ENCODE assay signal across 33 mouse cellular contexts in the genomic region with DNA sequence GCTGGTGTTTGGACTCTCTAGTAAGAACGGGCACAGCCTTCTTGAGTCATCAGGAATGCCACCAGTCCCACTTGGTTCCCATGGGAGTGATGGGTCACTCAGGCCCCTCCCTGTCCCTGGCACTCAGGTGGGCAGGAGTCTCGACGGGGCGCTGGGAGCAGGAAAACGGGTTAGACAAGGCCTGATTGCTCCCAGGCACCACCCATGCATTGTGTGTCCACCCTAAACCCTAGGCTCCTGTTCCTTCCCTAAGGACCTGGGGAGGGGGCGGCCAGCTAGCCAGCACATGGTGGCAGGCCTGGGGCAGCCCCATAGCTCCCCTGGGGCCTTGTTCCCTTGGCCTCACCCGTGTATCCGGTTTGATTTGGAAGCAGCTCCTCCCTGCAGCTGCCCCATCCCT. TPM values are rescaled to one million over a fixed set of nuclear protein-coding genes. Genes with fewer than 3 reads are reported as not detected.
DNase-seq lines count a peak whose midpoint lies in the region; ATAC-seq and TF ChIP-seq lines count a peak whose summit lies in the region.
"Had no signal": no experiment of that assay in that cellular context is flagged by ENCODE, and none has a peak within 500 bp of the region (broad histone marks: within the 10 kb centered on the region; RNA-seq: fewer than 3 reads in every experiment).

No protein-coding gene starts in this region.

- H3K4me2 ChIP-seq in forebrain, embryonic 13.5 days: peak overlapping the region; percentile 91; the same call in 1 of the 2 replicates
- no peak overlapping the region for H3K4me2 ChIP-seq in forebrain, embryonic 11.5 days (ENCODE audit: low read depth, low read length, severe bottlenecking)
- H3K4me2 ChIP-seq in midbrain, embryonic 13.5 days (replicated peaks): no peak overlapping the region; the same call in 1 of the 2 replicates
- no peak overlapping the region for H3K4me2 ChIP-seq in midbrain, embryonic 11.5 days
- peak overlapping the region; percentile 18; the same call in 1 of the 2 replicates for H3K4me2 ChIP-seq in neural tube, embryonic 14.5 days (ENCODE audit: low read depth, low read length)

- no peaks in the 10 kb centered on the region for H3K36me3 ChIP-seq in forebrain, embryonic 13.5 days (ENCODE audit: poor library complexity, severe bottlenecking)
- H3K36me3 ChIP-seq in forebrain, embryonic 11.5 days (ENCODE audit: control insufficient read depth, insufficient read depth, low read length): no peaks in the 10 kb centered on the region
- H3K36me3 ChIP-seq in midbrain, embryonic 13.5 days: peaks cover 11% of the 10 kb centered on the region
- H3K36me3 ChIP-seq in midbrain, embryonic 11.5 days (ENCODE audit: control insufficient read depth, insufficient read depth, low read length): no peaks in the 10 kb centered on the region
- H3K36me3 ChIP-seq in E14TG2a.4 (ENCODE audit: insufficient read depth, low read length): no peaks in the 10 kb centered on the region
- H3K36me3 ChIP-seq in neural tube, embryonic 14.5 days (ENCODE audit: control insufficient read depth, insufficient read depth, low read length): peaks cover 13% of the 10 kb centered on the region
- H3K36me3 ChIP-seq: heart, embryonic 13.5 days; intestine, embryonic 15.5 days; midbrain, embryonic 15.5 days had no signal

- 76% methylated on average over 8 of the region's 8 CpGs for WGBS in forebrain, embryonic 13.5 days
- 71% methylated on average over 8 of the region's 8 CpGs for WGBS in forebrain, embryonic 11.5 days
- 71% methylated on average over 8 of the region's 8 CpGs for WGBS in midbrain, embryonic 13.5 days
- WGBS in midbrain, embryonic 11.5 days: 71% methylated on average over 8 of the region's 8 CpGs
- WGBS in neural tube, embryonic 14.5 days: 63% methylated on average over 8 of the region's 8 CpGs

- H3K4me3 ChIP-seq in forebrain, embryonic 13.5 days: no peak overlapping the region
- H3K4me3 ChIP-seq in forebrain, embryonic 11.5 days (ENCODE audit: low read depth, low read length): no peak overlapping the region
- H3K4me3 ChIP-seq in midbrain, embryonic 13.5 days (replicated peaks): 0 out of 2 replicates have a peak overlapping the region, but pooled peaks have one; percentile 64
- no peak overlapping the region for H3K4me3 ChIP-seq in midbrain, embryonic 11.5 days (ENCODE audit: low read depth, low read length)
- peak overlapping the region; percentile 29; the same call in 1 of the 2 replicates for H3K4me3 ChIP-seq in E14TG2a.4 (replicated peaks; ENCODE audit: low read length)
- H3K4me3 ChIP-seq in neural tube, embryonic 14.5 days (ENCODE audit: low read depth, low read length): no peak overlapping the region
- H3K4me3 ChIP-seq: gastrocnemius, adult 2 months had no signal

- TF ChIP-seq CTCF in E14TG2a.4 (conservative IDR thresholded peaks at IDR 0.05; ENCODE audit: low read length): no peak

- peaks cover 78% of the 10 kb centered on the region for H3K4me1 ChIP-seq in forebrain, embryonic 13.5 days
- H3K4me1 ChIP-seq in forebrain, embryonic 11.5 days (replicated peaks; ENCODE audit: control insufficient read depth, insufficient read depth, low read length): peaks cover 39% of the 10 kb centered on the region
- H3K4me1 ChIP-seq in midbrain, embryonic 13.5 days (replicated peaks): peaks cover 82% of the 10 kb centered on the region
- peaks cover 56% of the 10 kb centered on the region for H3K4me1 ChIP-seq in midbrain, embryonic 11.5 days (ENCODE audit: control insufficient read depth, insufficient read depth, low read length)
- peaks cover 86% of the 10 kb centered on the region for H3K4me1 ChIP-seq in E14TG2a.4 (replicated peaks; ENCODE audit: low read depth, low read length)
- H3K4me1 ChIP-seq in neural tube, embryonic 14.5 days (ENCODE audit: control insufficient read depth, insufficient read depth, low read length): peaks cover 52% of the 10 kb centered on the region

- ATAC-seq in forebrain, embryonic 13.5 days: no peak
- ATAC-seq in forebrain, embryonic 11.5 days (replicated peaks; ENCODE audit: low FRiP score): no peak
- ATAC-seq in midbrain, embryonic 13.5 days: no peak
- no peak for ATAC-seq in midbrain, embryonic 11.5 days (ENCODE audit: low FRiP score)
- no peak for ATAC-seq in neural tube, embryonic 14.5 days (ENCODE audit: low read depth)
- ATAC-seq: forebrain, embryonic 15.5 days; hindbrain, embryonic 16.5 days; intestine, embryonic 15.5 days; midbrain, embryonic 15.5 days; Patski had no signal

- DNase-seq in forebrain, embryonic 11.5 days (ENCODE audit: low spot score): no peak
- DNase-seq in midbrain, embryonic 11.5 days (ENCODE audit: low spot score, missing footprints): no peak
- no peak for DNase-seq in kidney, postnatal 25 days
- DNase-seq: adrenal gland, postnatal 10 days; cerebellum, adult 11 months; cerebellum, adult 9-10 months; gastrocnemius, adult 2 months; gastrocnemius, postnatal 36 days; heart, postnatal 10 days; kidney, adult 8-10 months; kidney, postnatal 10 days; left cerebral cortex, postnatal 4 days; liver; lung, adult 2 months; lung, postnatal 10 days; right cerebral cortex, adult 18-20 months; spleen, adult 18-20 months; thymus, adult 18-20 months; thymus, postnatal 25 days had no signal

- peaks cover 62% of the 10 kb centered on the region for H3K27me3 ChIP-seq in forebrain, embryonic 13.5 days
- peaks cover 61% of the 10 kb centered on the region for H3K27me3 ChIP-seq in forebrain, embryonic 11.5 days (ENCODE audit: control insufficient read depth, insufficient read depth, low read length)
- H3K27me3 ChIP-seq in midbrain, embryonic 13.5 days: peaks cover 58% of the 10 kb centered on the region
- H3K27me3 ChIP-seq in midbrain, embryonic 11.5 days (ENCODE audit: control insufficient read depth, insufficient read depth, low read length): peaks cover 71% of the 10 kb centered on the region
- H3K27me3 ChIP-seq in E14TG2a.4 (ENCODE audit: insufficient read depth, low read length): peaks cover 64% of the 10 kb centered on the region
- peaks cover 3% of the 10 kb centered on the region; the same call in 1 of the 2 replicates for H3K27me3 ChIP-seq in neural tube, embryonic 14.5 days (ENCODE audit: control insufficient read depth, insufficient read depth, low read length)

- H3K27ac ChIP-seq in forebrain, embryonic 13.5 days: no peak overlapping the region
- no peak overlapping the region for H3K27ac ChIP-seq in forebrain, embryonic 11.5 days (ENCODE audit: low read depth, low read length)
- no peak overlapping the region for H3K27ac ChIP-seq in midbrain, embryonic 13.5 days
- no peak overlapping the region for H3K27ac ChIP-seq in midbrain, embryonic 11.5 days (ENCODE audit: low read depth, low read length)
- no peak overlapping the region for H3K27ac ChIP-seq in neural tube, embryonic 14.5 days (ENCODE audit: low read depth, low read length)
- H3K27ac ChIP-seq: gastrocnemius, adult 2 months; heart, embryonic 13.5 days; intestine, embryonic 15.5 days; liver, embryonic 14.5 days; macrophage; midbrain, embryonic 15.5 days had no signal

- H3K9me3 ChIP-seq in forebrain, embryonic 13.5 days (replicated peaks): no peaks in the 10 kb centered on the region
- H3K9me3 ChIP-seq in forebrain, embryonic 11.5 days (ENCODE audit: control insufficient read depth, low read length): no peaks in the 10 kb centered on the region
- no peaks in the 10 kb centered on the region for H3K9me3 ChIP-seq in midbrain, embryonic 13.5 days
- no peaks in the 10 kb centered on the region for H3K9me3 ChIP-seq in midbrain, embryonic 11.5 days (ENCODE audit: control insufficient read depth, low read length)
- H3K9me3 ChIP-seq in E14TG2a.4 (ENCODE audit: low read length): no peaks in the 10 kb centered on the region
- no peaks in the 10 kb centered on the region for H3K9me3 ChIP-seq in neural tube, embryonic 14.5 days (ENCODE audit: control insufficient read depth, low read length)
- H3K9me3 ChIP-seq: forebrain, embryonic 15.5 days; heart, embryonic 13.5 days; intestine, embryonic 15.5 days; midbrain, embryonic 15.5 days had no signal

- H3K9ac ChIP-seq in forebrain, embryonic 13.5 days: no peak overlapping the region
- H3K9ac ChIP-seq in forebrain, embryonic 11.5 days (ENCODE audit: low read length): no peak overlapping the region
- H3K9ac ChIP-seq in midbrain, embryonic 13.5 days (replicated peaks): no peak overlapping the region
- H3K9ac ChIP-seq in midbrain, embryonic 11.5 days (ENCODE audit: low read length): no peak overlapping the region
- no peak overlapping the region for H3K9ac ChIP-seq in neural tube, embryonic 14.5 days (replicated peaks; ENCODE audit: low read depth, low read length)
- H3K9ac ChIP-seq: intestine, embryonic 15.5 days; liver, embryonic 14.5 days had no signal

RNA-seq across cellular contexts. Expression of a gene that starts 4.4 kb away (rescaled TPM):
- 18.7 and 23.4 TPM in 2 replicates for polyA plus RNA-seq in forebrain, embryonic 13.5 days (2015; fragmentation: Nextera tagmentation; extraction: Ambion mirVana)
- polyA plus RNA-seq in forebrain, embryonic 11.5 days (2014; fragmentation: Nextera tagmentation; extraction: Ambion mirVana): 6.6 and 7.7 TPM in 2 replicates
- 21.8 and 22.5 TPM in 2 replicates for polyA plus RNA-seq in midbrain, embryonic 13.5 days (2015; fragmentation: Nextera tagmentation; extraction: Ambion mirVana)
- polyA plus RNA-seq in midbrain, embryonic 11.5 days (2014; fragmentation: Nextera tagmentation; extraction: Ambion mirVana): 4.6 and 6.4 TPM in 2 replicates
- 85.7 and 96.9 TPM in 2 replicates for polyA plus RNA-seq in neural tube, embryonic 14.5 days (2014; fragmentation: Nextera tagmentation; extraction: Ambion mirVana)
- polyA plus RNA-seq: macrophage had no signal

RNA-seq across cellular contexts. Expression of a gene that starts 19.5 kb away (rescaled TPM):
- 16.0 and 16.3 TPM in 2 replicates for polyA plus RNA-seq in forebrain, embryonic 13.5 days (2015; fragmentation: Nextera tagmentation; extraction: Ambion mirVana)
- polyA plus RNA-seq in forebrain, embryonic 11.5 days (2014; fragmentation: Nextera tagmentation; extraction: Ambion mirVana): 17.1 and 20.7 TPM in 2 replicates
- 8.8 and 11.4 TPM in 2 replicates for polyA plus RNA-seq in midbrain, embryonic 13.5 days (2015; fragmentation: Nextera tagmentation; extraction: Ambion mirVana)
- 15.3 and 17.5 TPM in 2 replicates for polyA plus RNA-seq in midbrain, embryonic 11.5 days (2014; fragmentation: Nextera tagmentation; extraction: Ambion mirVana)
- 4.3 and 6.1 TPM in 2 replicates for polyA plus RNA-seq in neural tube, embryonic 14.5 days (2014; fragmentation: Nextera tagmentation; extraction: Ambion mirVana)
- polyA plus RNA-seq: macrophage had no signal

RNA-seq across cellular contexts. Expression of a gene that starts 31.5 kb away (rescaled TPM):
- polyA plus RNA-seq in forebrain, embryonic 13.5 days (2015; fragmentation: Nextera tagmentation; extraction: Ambion mirVana): 24.1 and 27.5 TPM in 2 replicates
- 27.9 and 28.4 TPM in 2 replicates for polyA plus RNA-seq in forebrain, embryonic 11.5 days (2014; fragmentation: Nextera tagmentation; extraction: Ambion mirVana)
- 28.2 and 34.2 TPM in 2 replicates for polyA plus RNA-seq in midbrain, embryonic 13.5 days (2015; fragmentation: Nextera tagmentation; extraction: Ambion mirVana)
- polyA plus RNA-seq in midbrain, embryonic 11.5 days (2014; fragmentation: Nextera tagmentation; extraction: Ambion mirVana): 17.0 and 18.7 TPM in 2 replicates
- polyA plus RNA-seq in neural tube, embryonic 14.5 days (2014; fragmentation: Nextera tagmentation; extraction: Ambion mirVana): 37.6 and 48.3 TPM in 2 replicates

RNA-seq across cellular contexts. Expression of a gene that starts 37.4 kb away (rescaled TPM):
- polyA plus RNA-seq in forebrain, embryonic 13.5 days (2015; fragmentation: Nextera tagmentation; extraction: Ambion mirVana): 9.5 and 10.9 TPM in 2 replicates
- 10.8 and 11.4 TPM in 2 replicates for polyA plus RNA-seq in forebrain, embryonic 11.5 days (2014; fragmentation: Nextera tagmentation; extraction: Ambion mirVana)
- 9.7 and 10.7 TPM in 2 replicates for polyA plus RNA-seq in midbrain, embryonic 13.5 days (2015; fragmentation: Nextera tagmentation; extraction: Ambion mirVana)
- polyA plus RNA-seq in midbrain, embryonic 11.5 days (2014; fragmentation: Nextera tagmentation; extraction: Ambion mirVana): 12.2 and 12.5 TPM in 2 replicates
- polyA plus RNA-seq in neural tube, embryonic 14.5 days (2014; fragmentation: Nextera tagmentation; extraction: Ambion mirVana): 6.8 and 10.5 TPM in 2 replicates

RNA-seq across cellular contexts. Expression of a gene that starts 43.5 kb away (rescaled TPM):
- 0.06 and 0.13 TPM in 2 replicates for polyA plus RNA-seq in forebrain, embryonic 13.5 days (2015; fragmentation: Nextera tagmentation; extraction: Ambion mirVana)
- 0.13 TPM in 1 of 2 replicates, not detected in the other for polyA plus RNA-seq in forebrain, embryonic 11.5 days (2014; fragmentation: Nextera tagmentation; extraction: Ambion mirVana)
- 0.19 and 0.24 TPM in 2 replicates for polyA plus RNA-seq in midbrain, embryonic 13.5 days (2015; fragmentation: Nextera tagmentation; extraction: Ambion mirVana)
- polyA plus RNA-seq in midbrain, embryonic 11.5 days (2014; fragmentation: Nextera tagmentation; extraction: Ambion mirVana): 0.33 TPM in 1 of 2 replicates, not detected in the other
- 0.19 and 0.25 TPM in 2 replicates for polyA plus RNA-seq in neural tube, embryonic 14.5 days (2014; fragmentation: Nextera tagmentation; extraction: Ambion mirVana)
- polyA plus RNA-seq: embryonic facial prominence, embryonic 14.5 days; heart, embryonic 13.5 days; macrophage; neural tube, embryonic 11.5 days had no signal

Comparison
In these comparisons a context has a peak if more than half of its experiments do, and no peak if none do; other contexts are left out.
1. H3K4me2 ChIP-seq: peak in forebrain, embryonic 13.5 days (single experiment) and neural tube, embryonic 14.5 days (single experiment); none in forebrain, embryonic 11.5 days (single experiment), midbrain, embryonic 13.5 days (single experiment) and midbrain, embryonic 11.5 days (single experiment).
2. H3K4me3 ChIP-seq: peak in midbrain, embryonic 13.5 days (single experiment) and E14TG2a.4 (single experiment); none in forebrain, embryonic 13.5 days (single experiment), forebrain, embryonic 11.5 days (single experiment), midbrain, embryonic 11.5 days (single experiment) and neural tube, embryonic 14.5 days (single experiment).